In genomic region chr3:89125981-89126380, GRCm38 (mm10) we compare ENCODE assay signal across 25 mouse cellular contexts. TPM values are rescaled to one million over a fixed set of nuclear protein-coding genes. Genes with fewer than 3 reads are reported as not detected.
"Had no signal": no experiment of that assay in that cellular context is flagged by ENCODE, and none has a peak within 500 bp of the region (broad histone marks: within the 10 kb centered on the region; RNA-seq: fewer than 3 reads in every experiment).

No protein-coding gene starts in this region.

- H3K9ac ChIP-seq: liver, postnatal 0 days; lung, embryonic 15.5 days; midbrain, embryonic 12.5 days; midbrain, embryonic 15.5 days; neural tube, embryonic 12.5 days; stomach, embryonic 15.5 days had no signal

- H3K4me3 ChIP-seq: lung, embryonic 15.5 days; megakaryocyte, embryonic 14.5 days; midbrain, embryonic 12.5 days; midbrain, embryonic 15.5 days; neural tube, embryonic 12.5 days; stomach, embryonic 15.5 days had no signal

- H3K27me3 ChIP-seq: lung, embryonic 15.5 days; midbrain, embryonic 12.5 days; midbrain, embryonic 15.5 days; neural tube, embryonic 12.5 days; stomach, embryonic 15.5 days had no signal

- DNase-seq: liver, postnatal 0 days; lung, adult 2 months; lung, postnatal 14 days; lung, postnatal 36 days; right cerebral cortex, postnatal 14 days; thymus, adult 2 months; thymus, postnatal 25 days; thymus, postnatal 4 days had no signal

- H3K36me3 ChIP-seq: lung, embryonic 15.5 days; midbrain, embryonic 12.5 days; midbrain, embryonic 15.5 days; neural tube, embryonic 12.5 days; stomach, embryonic 15.5 days had no signal

- H3K4me1 ChIP-seq: lung, embryonic 15.5 days; midbrain, embryonic 12.5 days; midbrain, embryonic 15.5 days; neural tube, embryonic 12.5 days; stomach, embryonic 15.5 days had no signal

- H3K27ac ChIP-seq: lung, embryonic 15.5 days; macrophage; midbrain, embryonic 12.5 days; midbrain, embryonic 15.5 days; neural tube, embryonic 12.5 days; stomach, embryonic 15.5 days; stomach, postnatal 0 days had no signal

- ATAC-seq: liver, postnatal 0 days; lung, postnatal 0 days; midbrain, embryonic 15.5 days had no signal

- H3K4me2 ChIP-seq: lung, embryonic 15.5 days; midbrain, embryonic 12.5 days; midbrain, embryonic 15.5 days; neural tube, embryonic 12.5 days; stomach, embryonic 15.5 days had no signal

- H3K9me3 ChIP-seq: lung, embryonic 15.5 days; megakaryocyte, embryonic 14.5 days; midbrain, embryonic 12.5 days; midbrain, embryonic 15.5 days; neural tube, embryonic 12.5 days; stomach, embryonic 15.5 days had no signal

RNA-seq across cellular contexts. Expression of gene Pklr, which starts 10.0 kb away (rescaled TPM):
- total RNA-seq: midbrain, postnatal 0 days; monocyte, adult 5-6 weeks; neutrophil, adult 5-6 weeks had no signal
- polyA plus RNA-seq: macrophage; testis, adult 2 months; urinary bladder, adult 2 months had no signal

RNA-seq across cellular contexts. Expression of gene Gm43738, which starts 25.1 kb away (rescaled TPM):
- total RNA-seq: megakaryocyte progenitor cell, adult 5-6 weeks; midbrain, postnatal 0 days; monocyte, adult 5-6 weeks; neutrophil, adult 5-6 weeks had no signal
- polyA plus RNA-seq: liver, postnatal 0 days; lung, adult 2 months; lung, postnatal 0 days; macrophage; midbrain, embryonic 12.5 days; midbrain, embryonic 15.5 days; midbrain, postnatal 0 days; neural tube, embryonic 12.5 days; neural tube, embryonic 14.5 days; spleen, adult 2 months; stomach, embryonic 15.5 days; testis, adult 2 months; thymus, adult 2 months; urinary bladder, adult 2 months had no signal

RNA-seq across cellular contexts. Expression of gene Hcn3, which starts 34.0 kb away (rescaled TPM):
- total RNA-seq: monocyte, adult 5-6 weeks had no signal
